Mouse (Mus musculus) lung, adult 18-20 months (tissue): ENCODE data around the gene Frmpd4.

Experiments
- DNase-seq, 2 experiments: peaks; one replicate each; pipeline ENCODE4 v3.0.0; 2022; ENCODE audit warnings: mixed read lengths in 2 of 2

Frmpd4 gene

DNA sequence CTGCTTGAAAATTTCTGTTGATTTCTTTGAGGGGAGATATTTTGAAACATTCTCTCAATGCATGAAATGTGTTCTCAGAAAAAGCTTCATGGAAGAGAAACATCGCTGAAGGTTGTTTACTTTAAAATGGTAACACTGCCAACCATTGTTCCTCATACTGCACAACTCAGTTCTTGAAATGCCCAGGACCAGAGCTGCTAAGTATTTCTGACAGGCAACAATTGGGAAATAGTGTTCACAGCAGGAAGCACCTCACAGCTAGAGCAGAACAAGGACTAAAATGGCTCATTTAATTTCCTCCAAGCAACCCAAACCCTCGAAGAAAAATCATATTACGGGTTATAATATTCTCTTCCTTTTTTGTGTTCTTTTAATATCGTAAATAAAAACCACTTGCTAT, 1054.5 kb downstream of the Frmpd4 start:
- no peak for DNase-seq

DNA sequence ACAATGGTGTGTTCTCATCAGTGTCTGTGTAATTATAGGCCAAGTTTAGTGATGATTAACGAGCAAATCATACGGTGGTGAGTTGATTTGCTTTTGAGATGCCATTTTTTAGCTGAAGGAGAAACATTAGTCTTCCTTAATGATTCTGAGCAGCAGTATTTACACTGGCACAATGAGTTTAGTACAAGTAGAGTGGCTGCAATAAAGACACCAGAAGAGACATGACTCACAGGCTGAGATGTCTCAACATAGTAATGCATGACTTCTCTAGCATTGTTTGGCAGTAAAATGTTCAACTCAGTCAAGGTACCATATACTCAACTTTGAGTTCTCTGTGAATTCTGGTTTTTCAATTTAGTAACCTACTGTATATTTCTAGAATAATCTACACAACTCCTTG, 1058.6 kb downstream of the Frmpd4 start:
- DNase-seq = no peak

DNA sequence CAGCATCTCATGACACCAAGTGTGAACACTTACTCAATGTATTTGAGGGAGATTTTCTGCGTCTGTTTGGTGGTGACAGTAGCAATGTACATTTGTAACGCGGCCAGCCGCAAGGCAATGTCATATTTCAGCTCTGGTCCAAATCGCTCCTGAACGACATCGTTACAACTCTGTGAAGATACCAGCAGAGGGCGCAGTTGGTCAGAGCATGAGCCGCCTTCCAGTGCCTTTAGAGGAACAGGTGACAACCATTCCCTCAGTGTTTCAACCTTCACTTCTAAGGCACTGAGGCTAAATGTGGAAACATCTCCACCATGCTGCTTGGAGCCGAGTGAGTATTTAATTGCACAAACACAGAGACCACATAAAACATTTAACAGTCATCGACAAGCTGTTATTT, 1079.3 kb downstream of the Frmpd4 start:
- DNase-seq = peak; percentile 13 to 23

DNA sequence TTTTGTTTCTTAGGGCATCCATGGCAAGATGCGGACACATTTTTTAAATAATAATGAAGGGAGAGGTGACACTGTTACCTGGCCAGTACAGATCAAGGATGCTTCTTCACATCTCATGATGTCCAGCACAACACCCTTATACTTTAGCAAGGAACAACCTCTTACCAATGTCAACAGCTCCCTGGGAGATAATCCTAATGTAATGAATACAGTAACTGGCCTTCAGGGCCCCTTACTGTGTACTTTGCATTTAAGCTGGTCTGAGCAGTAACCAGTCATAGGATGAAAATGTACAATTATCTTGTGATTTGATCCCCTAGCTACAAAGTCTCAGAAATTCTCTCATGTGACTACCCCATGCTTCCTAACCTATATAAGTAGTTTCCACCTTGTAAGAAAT, 1084.8 kb downstream of the Frmpd4 start:
- DNase-seq = no peak

DNA sequence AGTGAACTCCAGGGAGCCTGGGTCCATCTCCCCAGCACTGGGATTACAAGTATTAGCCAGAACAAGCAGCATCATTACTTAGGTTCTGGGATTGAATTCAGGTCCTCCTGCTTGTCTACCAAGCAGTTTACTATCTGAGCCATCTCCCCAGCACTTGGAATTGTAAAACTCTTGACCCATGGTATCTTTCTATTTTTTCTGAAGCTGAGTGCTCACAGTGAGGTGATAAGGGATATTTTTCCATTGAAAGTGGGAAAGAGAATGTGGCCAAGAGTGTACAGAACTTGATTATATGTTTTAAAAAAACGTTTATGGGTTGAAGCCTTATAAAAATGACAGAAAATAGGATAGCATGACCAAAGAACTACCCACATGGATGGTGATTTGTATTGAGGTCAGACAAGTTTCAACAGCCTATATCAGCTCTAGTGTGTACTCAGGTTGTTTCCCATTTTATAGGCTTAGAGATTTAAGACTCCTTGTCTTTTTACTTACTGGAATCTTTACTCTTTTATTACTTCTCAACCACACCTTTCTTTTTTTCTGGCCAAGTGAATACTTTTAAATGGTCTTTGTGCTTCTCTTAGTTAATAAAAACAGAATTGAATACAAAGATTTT, 1085.3 kb downstream of the Frmpd4 start:
- DNase-seq = no peak

DNA sequence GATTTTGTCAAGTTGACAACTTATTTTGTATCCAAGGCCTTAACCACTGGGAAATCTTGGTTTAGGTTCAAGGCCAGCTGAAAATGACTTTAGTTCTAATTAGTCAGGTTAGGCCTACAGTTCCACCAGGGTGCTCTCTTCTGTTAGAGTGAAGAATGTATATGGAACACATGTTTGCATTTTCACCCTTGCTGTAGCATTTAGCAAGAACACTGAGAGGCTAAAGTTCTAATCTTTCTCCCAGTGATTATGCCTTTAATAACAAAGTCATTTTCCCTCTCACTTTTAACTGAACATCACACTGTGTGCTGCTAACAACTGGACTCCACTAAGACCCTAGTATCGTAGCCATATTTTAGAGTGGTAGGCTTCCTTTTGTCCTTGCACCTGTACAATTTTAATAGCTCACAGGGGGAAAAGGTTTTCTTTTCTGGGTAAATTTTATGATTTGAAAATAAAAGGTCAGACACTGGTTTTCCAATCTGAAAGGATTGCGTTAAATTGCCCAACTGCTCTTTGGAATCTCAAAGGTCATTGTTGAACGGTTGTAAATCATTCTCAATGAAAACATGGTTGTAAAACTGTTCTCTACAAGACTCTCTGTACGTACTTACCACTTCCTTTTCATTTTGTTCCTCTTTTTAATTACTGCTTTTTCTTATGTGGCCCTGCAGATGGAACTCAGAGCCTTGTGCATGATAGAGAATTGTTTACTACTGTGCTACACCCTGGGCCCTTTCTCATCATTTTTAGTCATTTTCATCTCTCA, 1093.4 kb downstream of the Frmpd4 start:
- no peak for DNase-seq

DNA sequence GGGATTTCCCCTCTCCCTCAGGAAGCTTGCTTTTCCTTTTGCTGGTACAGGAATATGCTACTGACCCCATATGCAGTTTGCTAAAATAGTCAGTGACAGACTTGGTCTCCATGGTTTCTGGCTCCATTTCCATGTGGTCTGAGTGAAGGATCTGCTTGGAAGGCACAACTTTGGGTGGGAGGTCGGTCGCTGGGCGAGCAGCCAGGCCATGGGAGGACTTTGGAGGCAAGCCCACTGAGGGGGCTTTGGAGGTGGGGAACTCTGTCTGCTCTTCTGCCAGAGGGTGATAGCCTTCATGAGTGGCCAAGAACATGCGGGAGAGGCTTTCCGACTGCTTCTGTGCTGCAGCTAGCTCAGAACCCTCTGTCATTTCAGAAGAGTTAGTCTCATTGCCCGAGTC, 1099.4 kb downstream of the Frmpd4 start:
- DNase-seq = no peak

DNA sequence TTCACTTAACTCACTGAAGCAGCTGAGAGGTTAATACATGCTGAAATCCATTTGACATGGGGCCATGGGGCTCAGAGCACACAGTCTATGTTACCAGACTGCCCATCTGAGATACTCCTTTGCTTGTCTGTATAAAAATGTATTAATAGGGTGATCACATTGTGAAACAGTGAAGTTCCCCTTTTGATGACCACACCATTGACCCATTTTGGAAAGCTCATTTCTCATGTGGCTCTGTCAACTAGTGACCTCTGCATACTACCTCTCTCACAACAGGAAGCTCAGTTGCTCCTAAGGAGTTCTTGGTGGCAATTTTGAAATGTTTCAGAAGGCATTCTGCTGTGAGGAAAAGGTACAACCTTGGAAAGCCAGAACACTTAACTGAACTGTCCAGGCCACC, 1142.1 kb downstream of the Frmpd4 start:
- DNase-seq = peak in 1 of 2 experiments; percentile 0

DNA sequence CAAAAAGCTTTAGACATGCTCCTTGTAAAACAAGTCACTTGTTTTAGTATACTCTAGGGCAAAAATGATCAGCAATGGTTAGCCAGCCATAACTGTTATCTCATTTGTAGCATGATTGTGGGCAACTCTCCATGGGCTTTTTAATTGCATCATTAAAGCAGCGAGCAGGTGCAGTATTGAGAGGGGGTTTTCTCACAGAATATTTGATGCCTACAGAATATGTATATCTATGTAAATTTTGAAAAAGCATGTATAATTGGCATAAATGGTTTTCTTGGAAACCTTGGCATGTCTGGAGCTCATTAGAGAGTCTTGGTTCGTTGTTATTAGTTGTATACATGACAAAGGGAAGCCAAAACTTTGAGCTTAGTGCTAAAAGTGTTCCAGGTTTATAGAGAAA, 1143.1 kb downstream of the Frmpd4 start:
- DNase-seq = no peak
